ENCODE assay signal across 24 mouse cellular contexts in the genomic region with DNA sequence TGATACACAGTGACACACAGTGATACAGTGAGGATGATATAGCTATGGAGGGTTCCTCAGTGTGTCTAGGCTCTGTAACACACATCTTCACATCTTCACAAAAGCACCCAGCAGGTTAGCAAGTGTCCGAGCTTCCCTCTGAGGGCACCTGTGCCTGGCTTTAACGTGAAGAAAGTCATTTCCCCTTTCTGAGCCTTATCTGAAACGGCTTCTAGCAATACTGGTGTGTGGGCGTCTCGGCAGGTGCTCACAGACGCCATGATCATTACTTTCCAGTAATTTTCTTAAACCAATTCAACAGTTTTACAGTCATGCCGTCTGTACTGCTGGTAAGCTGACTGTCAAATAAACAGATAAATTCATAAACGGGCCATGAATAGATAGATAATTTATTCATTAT. TPM values are rescaled to one million over a fixed set of nuclear protein-coding genes. Genes with fewer than 3 reads are reported as not detected.
DNase-seq lines count a peak whose midpoint lies in the region; TF ChIP-seq lines count a peak whose summit lies in the region.
"Had no signal": no experiment of that assay in that cellular context is flagged by ENCODE, and none has a peak within 500 bp of the region (broad histone marks: within the 10 kb centered on the region; RNA-seq: fewer than 3 reads in every experiment).

No protein-coding gene starts in this region.

- TF ChIP-seq EP300 in MEL (IDR thresholded peaks at IDR 0.05; ENCODE audit: low read depth in 1 of 2, low read length in 2 of 2) = peak; percentile 82 to 87

- H3K4me3 ChIP-seq in MEL (ENCODE audit: control insufficient read depth in 1 of 2, insufficient read depth in 1 of 2, low read depth in 2 of 2, low read length in 2 of 2) = no peak overlapping the region
- H3K4me3 ChIP-seq: embryonic facial prominence, embryonic 13.5 days; embryonic facial prominence, embryonic 15.5 days; erythroblast, embryonic 14.5 days; forebrain, embryonic 10.5 days; forebrain, embryonic 12.5 days had no signal

- H3K27me3 ChIP-seq in MEL (ENCODE audit: control insufficient read depth in 1 of 2, insufficient read depth in 2 of 2, low read length in 2 of 2) = no peaks in the 10 kb centered on the region
- H3K27me3 ChIP-seq: embryonic facial prominence, embryonic 15.5 days; forebrain, embryonic 12.5 days had no signal

- no peak overlapping the region for H3K27ac ChIP-seq in MEL (ENCODE audit: control insufficient read depth, low read depth, low read length)
- H3K27ac ChIP-seq: embryonic facial prominence, embryonic 13.5 days; embryonic facial prominence, embryonic 15.5 days; forebrain, embryonic 10.5 days; forebrain, embryonic 12.5 days had no signal

- TF ChIP-seq RAD21 in MEL (IDR thresholded peaks at IDR 0.05; ENCODE audit: low read depth, low read length) = no peak

- H3K9ac ChIP-seq in MEL (ENCODE audit: control insufficient read depth, low read depth, low read length, poor library complexity, severe bottlenecking) = no peak overlapping the region
- H3K9ac ChIP-seq: embryonic facial prominence, embryonic 13.5 days; embryonic facial prominence, embryonic 15.5 days; forebrain, embryonic 12.5 days had no signal

- no peak for TF ChIP-seq CTCF in MEL (IDR thresholded peaks at IDR 0.05 in 2 of 3, conservative IDR thresholded peaks at IDR 0.05 in 1 of 3; ENCODE audit: control insufficient read depth in 1 of 3, insufficient read depth in 1 of 3, low read depth in 2 of 3, low read length in 3 of 3, poor library complexity in 1 of 3, severe bottlenecking in 1 of 3)

- H3K36me3 ChIP-seq in MEL (ENCODE audit: control insufficient read depth in 1 of 2, insufficient read depth in 2 of 2, low read length in 2 of 2) = peaks cover 0 to 2% of the 10 kb centered on the region in 2 experiments; a peak in 2 of 4 replicates
- H3K36me3 ChIP-seq: embryonic facial prominence, embryonic 13.5 days; embryonic facial prominence, embryonic 15.5 days; forebrain, embryonic 10.5 days; forebrain, embryonic 12.5 days; G1E had no signal

- TF ChIP-seq POLR2A in MEL (IDR thresholded peaks at IDR 0.05; ENCODE audit: control insufficient read depth in 1 of 2, insufficient read depth in 1 of 2, low read depth in 1 of 2, low read length in 2 of 2, poor library complexity in 1 of 2) = no peak

- DNase-seq in A20 (ENCODE audit: low read depth, low spot score) (peak; percentile 72), MEL (ENCODE audit: low read depth, low spot score) (peak; percentile 69), liver (no peak)
- peak; percentile 8 to 14 for DNase-seq in B cell, adult 2 months
- DNase-seq in gastrocnemius, adult 8-10 months (ENCODE audit: low spot score in 2 of 2) = no peak
- DNase-seq in layer of hippocampus, adult 9-11 months = no peak
- DNase-seq: adrenal gland, adult 2 months; adrenal gland, postnatal 10 days; adrenal gland, postnatal 25 days; cerebellum, adult 11 months; cerebellum, adult 18-20 months; cerebellum, adult 8-10 months; cerebellum, adult 9-11 months; cerebellum, postnatal 14 days; cerebellum, postnatal 36 days; embryo, embryonic 11 days had no signal

- no peaks in the 10 kb centered on the region for H3K9me3 ChIP-seq in MEL (replicated peaks; ENCODE audit: insufficient read depth, low read length)
- H3K9me3 ChIP-seq: embryonic facial prominence, embryonic 13.5 days; embryonic facial prominence, embryonic 15.5 days; forebrain, embryonic 10.5 days; forebrain, embryonic 12.5 days; G1E had no signal

- no peaks in the 10 kb centered on the region for H3K79me2 ChIP-seq in MEL (ENCODE audit: control insufficient read depth, insufficient read depth, low read length, poor library complexity)

- peaks cover 9% of the 10 kb centered on the region in 2 experiments for H3K4me1 ChIP-seq in MEL (ENCODE audit: control insufficient read depth in 1 of 2, insufficient read depth in 2 of 2, low read length in 2 of 2)

TF ChIP-seq in MEL, 35 proteins besides CTCF, POLR2A, EP300 and RAD21:
- TF ChIP-seq ZNF384 (IDR thresholded peaks at IDR 0.05; ENCODE audit: low read depth, low read length) (no peak), ETS1 (IDR thresholded peaks at IDR 0.05; ENCODE audit: low read depth, low read length) (peak; percentile 38; the same call in 1 of the 2 replicates), ZMIZ1 (IDR thresholded peaks at IDR 0.05; ENCODE audit: low read depth, low read length) (no peak), GABPA (IDR thresholded peaks at IDR 0.05; ENCODE audit: low read depth, low read length) (no peak), MYB (IDR thresholded peaks at IDR 0.05; ENCODE audit: low read depth, low read length) (peak; percentile 75), NELFE (IDR thresholded peaks at IDR 0.05; ENCODE audit: low read depth, low read length) (no peak), ZKSCAN1 (IDR thresholded peaks at IDR 0.05; ENCODE audit: low read depth, low read length) (no peak), TCF12 (IDR thresholded peaks at IDR 0.05; ENCODE audit: low read depth, low read length) (peak; percentile 83), MAX (IDR thresholded peaks at IDR 0.05; ENCODE audit: low read length) (no peak; the same call in 1 of the 2 replicates), USF2 (IDR thresholded peaks at IDR 0.05; ENCODE audit: borderline replicate concordance in 1 of 2, insufficient read depth in 1 of 2, low read depth in 1 of 2, low read length in 2 of 2) (no peak), MYC (IDR thresholded peaks at IDR 0.05; ENCODE audit: low read depth, low read length) (peak; percentile 42; the same call in 1 of the 2 replicates), GATA1 (IDR thresholded peaks at IDR 0.05; ENCODE audit: low read depth, low read length) (peak; percentile 78), BHLHE40 (IDR thresholded peaks at IDR 0.05; ENCODE audit: borderline replicate concordance, low read depth, low read length) (peak; percentile 70), USF1 (IDR thresholded peaks at IDR 0.05; ENCODE audit: low read depth, low read length) (no peak), POLR2AphosphoS5 (IDR thresholded peaks at IDR 0.05; ENCODE audit: borderline replicate concordance, low read depth, low read length) (no peak), TAL1 (IDR thresholded peaks at IDR 0.05; ENCODE audit: low read length) (no peak)
TF ChIP-seq in MEL: peak in this region for 6.

RNA-seq across cellular contexts. Expression of a gene that starts 28.0 kb away (rescaled TPM):
- total RNA-seq in MEL (2012; rRNA removed) = 0.04 TPM in 1 of 2 replicates, not detected in the other
- polyA plus RNA-seq in MEL (2012; ENCODE audit: insufficient read depth in 1 of 2, insufficient read length in 2 of 2, low read depth in 1 of 2, low replicate concordance in 2 of 2, missing spikeins in 1 of 2) = not detected
- total RNA-seq in gastrocnemius, adult 8-10 months (2022) = under 1 TPM; 0.19 to 0.89 (median 0.42) TPM
- total RNA-seq: common myeloid progenitor, adult 5-6 weeks had no signal
- polyA plus RNA-seq: embryonic facial prominence, embryonic 11.5 days; erythroblast, embryonic 14.5 days; forebrain, embryonic 10.5 days; forebrain, embryonic 12.5 days; G1E had no signal

RNA-seq across cellular contexts. Expression of a gene that starts 57.4 kb away (rescaled TPM):
- total RNA-seq in MEL (2012; rRNA removed) = 1.6 and 2.4 TPM in 2 replicates
- 1 to 10 TPM in 1 of 2 experiments, not detected in 1; 5.0 TPM for polyA plus RNA-seq in MEL (2012; ENCODE audit: insufficient read depth in 1 of 2, insufficient read length in 2 of 2, low read depth in 1 of 2, low replicate concordance in 2 of 2, missing spikeins in 1 of 2)
- 10 to 100 TPM; 20.1 to 24.8 (median 21.7) TPM for total RNA-seq in gastrocnemius, adult 8-10 months (2022)

Comparison
In these comparisons a context has a peak if more than half of its experiments do, and no peak if none do; other contexts are left out.
1. DNase-seq: peak in A20 (single experiment), B cell, adult 2 months (2 of 2) and MEL (single experiment); none in gastrocnemius, adult 8-10 months (0 of 2), layer of hippocampus, adult 9-11 months (single experiment) and liver (single experiment).